Mouse (Mus musculus): ENCODE results near the gene Bub3. TPM values are rescaled to one million over a fixed set of nuclear protein-coding genes. Genes with fewer than 3 reads are reported as not detected.

Bub3 gene
- polyA plus RNA-seq, 1 experiment from 2014 or later, result 212 TPM

- H3K27me3 ChIP-seq (replicated peaks), result no peaks in the 10 kb centered on the region
- H3K36me3 ChIP-seq, result peaks cover 33% of the 10 kb centered on the region
- 82% methylated on average over 6 of the region's 6 CpGs for WGBS
- H3K4me2 ChIP-seq (replicated peaks), result no peak overlapping the region
- H3K4me3 ChIP-seq, result no peak overlapping the region
- no peak overlapping the region for H3K9ac ChIP-seq
- ATAC-seq (ENCODE audit: low FRiP score, low read depth), result no peak
- no peak overlapping the region for H3K27ac ChIP-seq
- no peaks in the 10 kb centered on the region for H3K4me1 ChIP-seq
- no peaks in the 10 kb centered on the region for H3K9me3 ChIP-seq
Measured at GRCm38 (mm10) chr7:131575246-131575645, 15.2 kb downstream of the Bub3 start.

GRCm38 (mm10) chr7:131582178-131582577 is 22.2 kb downstream of the Bub3 start:
- no peaks in the 10 kb centered on the region for H3K4me1 ChIP-seq
- WGBS, result 57% methylated on average over 9 of the region's 9 CpGs
- H3K4me3 ChIP-seq, result no peak overlapping the region
- ATAC-seq (ENCODE audit: low FRiP score, low read depth), result no peak
- H3K36me3 ChIP-seq, result no peaks in the 10 kb centered on the region
- no peak overlapping the region for H3K4me2 ChIP-seq (replicated peaks)
- no peaks in the 10 kb centered on the region for H3K9me3 ChIP-seq
- H3K9ac ChIP-seq, result no peak overlapping the region
- H3K27me3 ChIP-seq (replicated peaks), result no peaks in the 10 kb centered on the region
- no peak overlapping the region for H3K27ac ChIP-seq

GRCm38 (mm10) chr7:131585551-131585950 is 25.5 kb downstream of the Bub3 start:
- Histone ChIP-seq H3K9me3 (no peaks in the 10 kb centered on the region), H3K36me3 (no peaks in the 10 kb centered on the region), H3K27ac (no peak overlapping the region), H3K4me1 (no peaks in the 10 kb centered on the region), H3K4me2 (replicated peaks) (no peak overlapping the region), H3K27me3 (replicated peaks) (no peaks in the 10 kb centered on the region), H3K9ac (no peak overlapping the region), H3K4me3 (no peak overlapping the region)
- 81% methylated on average over 5 of the region's 5 CpGs for WGBS
- no peak for ATAC-seq (ENCODE audit: low FRiP score, low read depth)

GRCm38 (mm10) chr7:131597779-131598482 is 37.9 kb downstream of the Bub3 start:
- Histone ChIP-seq H3K9me3 (no peaks in the 10 kb centered on the region), H3K27me3 (replicated peaks) (peaks cover 36% of the 10 kb centered on the region), H3K4me1 (peaks cover 15% of the 10 kb centered on the region; the same call in 1 of the 2 replicates), H3K4me3 (no peak overlapping the region), H3K4me2 (replicated peaks) (peak overlapping the region; percentile 35), H3K27ac (no peak overlapping the region), H3K36me3 (no peaks in the 10 kb centered on the region), H3K9ac (peak overlapping the region; percentile 14; the same call in 1 of the 2 replicates)
- WGBS, result 8% methylated on average over 12 of the region's 12 CpGs
- peak; percentile 95 for ATAC-seq (ENCODE audit: low FRiP score, low read depth)

GRCm38 (mm10) chr7:131598483-131598824 is 38.4 kb downstream of the Bub3 start:
- Histone ChIP-seq H3K4me2 (replicated peaks) (peak overlapping the region; percentile 35), H3K9ac (peak overlapping the region; percentile 14; the same call in 1 of the 2 replicates), H3K27ac (no peak overlapping the region), H3K9me3 (no peaks in the 10 kb centered on the region), H3K4me3 (no peak overlapping the region), H3K27me3 (replicated peaks) (peaks cover 36% of the 10 kb centered on the region), H3K4me1 (peaks cover 20% of the 10 kb centered on the region), H3K36me3 (no peaks in the 10 kb centered on the region)
- 4% methylated on average over 5 of the region's 5 CpGs for WGBS
- ATAC-seq (ENCODE audit: low FRiP score, low read depth), result peak; percentile 50

- no peak overlapping the region for H3K27ac ChIP-seq
- H3K4me3 ChIP-seq, result no peak overlapping the region
- no peak overlapping the region for H3K9ac ChIP-seq
- no peak for ATAC-seq (ENCODE audit: low FRiP score, low read depth)
- no peaks in the 10 kb centered on the region for H3K9me3 ChIP-seq
- WGBS, result 61% methylated on average over 7 of the region's 7 CpGs
- H3K36me3 ChIP-seq, result no peaks in the 10 kb centered on the region
- no peak overlapping the region for H3K4me2 ChIP-seq (replicated peaks)
- peaks cover 21% of the 10 kb centered on the region for H3K4me1 ChIP-seq
- peaks cover 25% of the 10 kb centered on the region for H3K27me3 ChIP-seq (replicated peaks)
Measured at GRCm38 (mm10) chr7:131602106-131602505, 42.1 kb downstream of the Bub3 start.

- WGBS, result 5% methylated on average over 10 of the region's 11 CpGs
- Histone ChIP-seq H3K36me3 (no peaks in the 10 kb centered on the region), H3K27ac (no peak overlapping the region), H3K4me1 (peaks cover 19% of the 10 kb centered on the region), H3K27me3 (replicated peaks) (peaks cover 19% of the 10 kb centered on the region), H3K9me3 (no peaks in the 10 kb centered on the region), H3K9ac (no peak overlapping the region), H3K4me3 (no peak overlapping the region), H3K4me2 (replicated peaks) (peak overlapping the region; percentile 20; the same call in 1 of the 2 replicates)
- ATAC-seq (ENCODE audit: low FRiP score, low read depth), result no peak
Measured at GRCm38 (mm10) chr7:131603186-131603585, 43.2 kb downstream of the Bub3 start.

- no peak overlapping the region for H3K9ac ChIP-seq
- H3K27ac ChIP-seq, result no peak overlapping the region
- H3K4me1 ChIP-seq, result peaks cover 11% of the 10 kb centered on the region; the same call in 1 of the 2 replicates
- no peak for ATAC-seq (ENCODE audit: low FRiP score, low read depth)
- no peaks in the 10 kb centered on the region for H3K36me3 ChIP-seq
- H3K4me2 ChIP-seq (replicated peaks), result no peak overlapping the region
- H3K9me3 ChIP-seq, result no peaks in the 10 kb centered on the region
- WGBS, result 94% methylated on average over 10 of the region's 10 CpGs
- no peak overlapping the region for H3K4me3 ChIP-seq
- peaks cover 11% of the 10 kb centered on the region; the same call in 1 of the 2 replicates for H3K27me3 ChIP-seq (replicated peaks)
Measured at GRCm38 (mm10) chr7:131604946-131605345, 44.9 kb downstream of the Bub3 start.

GRCm38 (mm10) chr7:131605481-131605880 is 45.5 kb downstream of the Bub3 start:
- Histone ChIP-seq H3K9ac (no peak overlapping the region), H3K9me3 (no peaks in the 10 kb centered on the region), H3K27me3 (replicated peaks) (peaks cover 6% of the 10 kb centered on the region; the same call in 1 of the 2 replicates), H3K4me1 (peaks cover 11% of the 10 kb centered on the region; the same call in 1 of the 2 replicates), H3K4me2 (replicated peaks) (no peak overlapping the region), H3K27ac (no peak overlapping the region), H3K36me3 (no peaks in the 10 kb centered on the region), H3K4me3 (no peak overlapping the region)
- 69% methylated on average over 4 of the region's 4 CpGs for WGBS
- ATAC-seq (ENCODE audit: low FRiP score, low read depth), result no peak

GRCm38 (mm10) chr7:131608049-131608448 is 48.0 kb downstream of the Bub3 start:
- Histone ChIP-seq H3K27ac (no peak overlapping the region), H3K4me1 (peaks cover 5% of the 10 kb centered on the region; the same call in 1 of the 2 replicates)

GRCm38 (mm10) chr7:131609677-131610076 is 49.7 kb downstream of the Bub3 start:
- no peak overlapping the region for H3K4me3 ChIP-seq
- H3K9ac ChIP-seq, result no peak overlapping the region
- H3K36me3 ChIP-seq, result no peaks in the 10 kb centered on the region
- no peaks in the 10 kb centered on the region for H3K27me3 ChIP-seq (replicated peaks)
- H3K9me3 ChIP-seq, result no peaks in the 10 kb centered on the region
- 31% methylated on average over 7 of the region's 7 CpGs for WGBS
- H3K4me1 ChIP-seq, result no peaks in the 10 kb centered on the region
- no peak for ATAC-seq (ENCODE audit: low FRiP score, low read depth)
- H3K27ac ChIP-seq, result no peak overlapping the region
- H3K4me2 ChIP-seq (replicated peaks), result no peak overlapping the region

More at GRCm38 (mm10) chr7:131608049-131608448, 48.0 kb downstream of the Bub3 start:
- WGBS, result 92% methylated on average over 6 of the region's 6 CpGs
- Histone ChIP-seq H3K27me3 (replicated peaks) (no peaks in the 10 kb centered on the region), H3K4me3 (no peak overlapping the region), H3K36me3 (no peaks in the 10 kb centered on the region), H3K9me3 (no peaks in the 10 kb centered on the region), H3K4me2 (replicated peaks) (no peak overlapping the region), H3K9ac (no peak overlapping the region)
- no peak for ATAC-seq (ENCODE audit: low FRiP score, low read depth)

Data from neural tube, embryonic 12.5 days (tissue).